Mouse (Mus musculus) adrenal gland (tissue): ENCODE results near the gene Prss56.

ENCODE experiments used
- intact Hi-C: fragments of 180-260 bp; cut with DNase I; formaldehyde crosslinking; loops from one replicate; pipeline ENCODE4 v1.15.1; 2025
- long read RNA-seq, 2 experiments: library from polyadenylated mRNA; unstranded; transcript quantifications; one replicate each; pipeline ENCODE4 v2.0.0; 2020; ENCODE audit warnings: borderline replicate concordance in 1 of 2; ENCODE audit not compliant: insufficient replicate concordance in 1 of 2

Prss56 gene
- long read RNA-seq, experiment 1, result 0 reads
- long read RNA-seq, experiment 2, partial matches to known transcripts, result 0 of 1 reads
- long read RNA-seq, experiment 2, other reads (novel, unspliced or antisense), result 1 of 1 reads

- intact Hi-C loops, result no loop called here
Observed at GRCm38 (mm10) chr1:87183013-87183412, at the start of gene Prss56. TSS of gene Prss56 (plus strand) at chr1:87183313.

GRCm38 (mm10) chr1:87141550-87141949 is 41.6 kb upstream of the Prss56 start:
- intact Hi-C loops, result no loop called here

DNA sequence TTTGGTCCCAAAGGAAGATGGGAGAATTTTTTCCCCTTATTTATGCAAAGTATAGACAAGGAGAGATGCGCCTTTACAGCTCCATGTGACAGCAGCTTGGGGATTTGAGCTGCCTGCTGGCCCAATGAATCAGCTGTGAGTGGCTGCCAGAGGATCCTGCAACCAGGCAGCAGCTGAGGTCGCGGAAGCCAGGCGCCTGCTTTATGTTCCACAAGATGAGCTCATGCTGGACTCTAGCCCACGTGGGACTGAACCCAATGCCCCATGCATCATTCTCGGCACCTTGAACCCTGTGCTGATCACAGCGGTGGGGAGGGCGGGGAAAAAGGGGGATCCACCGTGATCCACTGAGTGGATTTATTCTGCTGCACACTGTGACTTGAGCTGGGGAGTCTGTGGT is 40.7 kb upstream of the Prss56 start:
- intact Hi-C loops, result no loop called here

GRCm38 (mm10) chr1:87143141-87143540 is 40.0 kb upstream of the Prss56 start:
- intact Hi-C loops, result no loop called here

DNA sequence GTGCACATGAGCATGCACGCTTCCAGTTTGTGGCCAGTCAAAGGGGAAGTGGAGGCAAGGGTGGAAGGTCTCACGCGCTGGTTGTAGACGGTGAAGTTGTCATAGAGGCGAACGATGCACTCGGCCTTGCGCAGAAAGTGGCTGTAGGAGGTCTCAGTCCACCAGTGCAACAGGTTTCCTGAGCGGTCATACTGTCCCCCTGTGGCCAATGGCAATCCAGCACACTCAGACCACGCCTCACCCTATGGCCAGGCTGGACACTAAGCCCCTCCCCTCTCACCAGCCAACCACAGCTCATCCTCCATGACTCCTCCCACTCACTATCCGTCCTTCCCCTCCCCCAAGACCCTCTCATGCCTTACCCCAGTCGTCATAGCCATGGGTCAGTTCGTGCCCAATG is 33.7 kb upstream of the Prss56 start:
- intact Hi-C loops, result no loop called here

- intact Hi-C loops, result no loop called here
Observed at GRCm38 (mm10) chr1:87151286-87151685, 31.8 kb upstream of the Prss56 start.

DNA sequence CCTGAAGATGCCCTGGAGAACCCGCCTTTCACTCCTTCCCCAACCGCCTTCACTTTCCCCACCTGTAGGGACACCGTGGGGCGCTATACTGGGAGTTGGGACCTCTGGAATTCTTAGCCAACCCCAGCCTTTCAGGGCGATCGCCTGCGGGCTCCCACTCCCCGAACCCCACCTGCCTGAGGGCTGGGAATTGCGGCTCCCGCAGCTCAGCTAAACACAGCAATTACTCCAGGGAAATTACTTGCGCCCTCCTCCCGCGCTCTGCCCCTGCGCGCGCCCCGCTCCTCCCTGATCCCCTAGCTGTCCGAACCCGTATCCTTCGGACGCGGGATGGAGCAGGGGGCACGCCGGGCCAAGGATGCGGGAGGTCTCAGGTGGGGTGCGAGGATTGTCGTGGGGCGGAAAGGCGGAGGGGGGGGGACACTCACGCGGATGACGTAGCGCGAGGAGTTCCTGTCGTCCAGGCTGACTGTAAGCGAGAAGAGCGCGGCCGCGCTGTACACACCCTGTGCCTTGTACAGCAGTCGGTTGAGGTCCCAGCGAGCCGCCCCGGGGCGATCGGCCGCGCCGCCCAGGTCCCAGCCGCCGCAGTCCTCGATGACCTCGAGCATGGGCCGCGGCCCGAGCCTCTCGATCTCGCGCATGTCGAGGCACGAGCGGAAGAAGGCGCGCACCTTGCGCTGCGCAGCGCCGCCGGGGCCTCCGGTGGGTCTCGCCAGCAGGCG is 29.2 kb upstream of the Prss56 start:
- intact Hi-C loops, result no loop called here

DNA sequence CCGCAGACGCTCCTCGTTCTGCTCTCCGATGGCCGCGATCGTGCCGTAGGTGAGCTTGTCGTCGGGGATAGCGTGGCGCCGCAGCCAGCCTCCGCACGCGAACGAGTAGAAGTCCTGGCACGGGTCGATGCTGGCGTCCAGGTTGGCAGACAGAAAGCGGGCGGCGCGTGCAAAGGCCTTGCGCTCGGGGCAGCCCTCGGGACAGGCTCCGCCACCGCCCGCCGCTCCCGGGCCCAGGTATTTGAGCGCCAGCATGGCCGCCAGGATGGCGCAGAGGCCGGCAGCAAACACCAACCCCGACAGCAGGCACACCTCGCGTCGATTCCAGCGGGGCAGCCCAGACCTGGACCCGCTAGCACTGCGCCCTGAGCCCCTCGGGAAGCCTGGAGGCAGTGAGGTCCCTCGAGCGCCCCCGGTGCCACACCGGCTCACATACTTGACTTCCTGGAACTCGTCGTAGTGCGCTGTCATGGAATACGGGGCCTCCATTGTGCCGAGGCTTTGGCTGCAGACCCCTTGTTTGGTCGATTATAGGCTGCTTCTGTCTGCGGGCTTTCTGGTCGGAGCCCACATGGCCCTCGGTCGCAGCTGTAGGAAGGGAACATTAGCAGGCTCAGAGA is 28.5 kb upstream of the Prss56 start:
- intact Hi-C loops, result no loop called here

GRCm38 (mm10) chr1:87155531-87156198 is 27.4 kb upstream of the Prss56 start:
- intact Hi-C loops, result no loop called here

GRCm38 (mm10) chr1:87156199-87156587 is 26.9 kb upstream of the Prss56 start, which contains the start of gene Ecel1:
TSS of gene Ecel1 (minus strand) at chr1:87156521.
- intact Hi-C loops, result no loop called here

GRCm38 (mm10) chr1:87159396-87159795 is 23.7 kb upstream of the Prss56 start:
- intact Hi-C loops, result no loop called here

DNA sequence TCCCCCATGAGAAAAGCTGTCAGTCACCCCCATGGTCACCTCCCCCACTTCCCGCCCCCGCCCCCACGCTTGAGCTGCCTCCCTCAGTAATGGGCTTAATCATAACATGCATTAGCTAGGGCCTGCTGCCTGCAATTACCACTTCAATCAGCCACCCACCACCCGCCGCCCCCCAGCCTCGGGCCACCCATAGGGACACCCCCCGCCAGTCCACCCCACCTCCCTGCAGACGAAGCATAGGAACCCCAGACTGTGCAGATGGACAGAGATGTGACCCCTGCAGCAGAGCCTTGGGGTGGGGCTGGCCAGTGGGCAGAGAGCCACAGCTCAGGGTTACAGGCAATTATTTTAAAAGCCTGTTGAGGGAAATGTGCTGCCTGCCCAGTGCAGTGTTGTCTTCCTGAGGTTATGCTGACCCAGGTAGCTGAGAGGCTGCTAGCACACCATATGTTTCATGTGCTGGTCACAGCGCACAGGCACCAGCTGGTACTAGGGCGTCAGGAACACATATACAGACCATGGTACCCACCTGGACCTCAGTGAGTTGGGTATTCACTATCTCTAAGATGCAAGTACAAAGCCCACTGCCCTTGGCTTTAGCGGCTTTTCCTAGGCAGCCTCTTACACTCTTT is 18.8 kb upstream of the Prss56 start:
- intact Hi-C loops, result no loop called here

GRCm38 (mm10) chr1:87164796-87165184 is 18.3 kb upstream of the Prss56 start:
- intact Hi-C loops, result no loop called here

DNA sequence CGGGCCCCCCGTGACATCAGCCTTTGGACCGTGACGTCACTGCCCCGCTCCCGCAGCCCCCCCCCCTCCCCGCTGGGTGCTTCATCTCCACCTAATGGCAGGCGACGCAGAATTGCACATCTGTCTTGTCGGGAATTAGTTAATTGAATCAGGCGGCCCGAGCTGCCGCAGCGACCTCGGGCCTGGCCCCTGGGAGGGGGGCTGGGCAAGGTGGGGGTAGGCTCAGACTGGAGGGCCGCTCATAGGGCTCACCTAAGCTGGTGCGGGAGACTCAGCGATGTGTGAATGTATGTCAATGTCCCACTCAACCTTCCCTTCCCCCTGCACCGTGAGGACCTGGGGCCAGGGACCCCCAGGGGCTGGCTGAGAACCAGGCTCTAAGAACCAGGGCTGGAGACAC is 12.7 kb upstream of the Prss56 start:
- intact Hi-C loops, result no loop called here

- intact Hi-C loops, result no loop called here
Observed at GRCm38 (mm10) chr1:87171312-87171711, 11.8 kb upstream of the Prss56 start.

DNA sequence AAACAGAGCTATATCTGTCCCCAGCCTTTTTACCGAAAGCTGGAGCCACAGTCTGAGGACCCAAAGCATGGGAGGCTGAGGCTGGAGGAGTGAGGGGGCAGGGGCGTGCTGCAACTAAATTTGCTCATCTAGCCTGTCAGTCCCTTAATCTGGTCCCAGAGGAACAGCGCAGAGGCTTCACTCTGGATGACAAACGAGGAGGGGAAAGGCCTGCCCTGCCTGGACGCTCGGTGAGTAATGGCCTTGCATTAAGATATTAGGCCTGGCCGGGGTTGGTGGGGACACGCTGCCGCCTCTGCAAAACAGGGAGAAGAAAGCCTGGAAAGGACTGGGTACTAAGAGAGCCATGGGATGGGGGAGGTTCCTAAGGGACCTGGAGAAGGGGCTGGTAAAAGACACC is 10.8 kb upstream of the Prss56 start:
- intact Hi-C loops, result no loop called here

DNA sequence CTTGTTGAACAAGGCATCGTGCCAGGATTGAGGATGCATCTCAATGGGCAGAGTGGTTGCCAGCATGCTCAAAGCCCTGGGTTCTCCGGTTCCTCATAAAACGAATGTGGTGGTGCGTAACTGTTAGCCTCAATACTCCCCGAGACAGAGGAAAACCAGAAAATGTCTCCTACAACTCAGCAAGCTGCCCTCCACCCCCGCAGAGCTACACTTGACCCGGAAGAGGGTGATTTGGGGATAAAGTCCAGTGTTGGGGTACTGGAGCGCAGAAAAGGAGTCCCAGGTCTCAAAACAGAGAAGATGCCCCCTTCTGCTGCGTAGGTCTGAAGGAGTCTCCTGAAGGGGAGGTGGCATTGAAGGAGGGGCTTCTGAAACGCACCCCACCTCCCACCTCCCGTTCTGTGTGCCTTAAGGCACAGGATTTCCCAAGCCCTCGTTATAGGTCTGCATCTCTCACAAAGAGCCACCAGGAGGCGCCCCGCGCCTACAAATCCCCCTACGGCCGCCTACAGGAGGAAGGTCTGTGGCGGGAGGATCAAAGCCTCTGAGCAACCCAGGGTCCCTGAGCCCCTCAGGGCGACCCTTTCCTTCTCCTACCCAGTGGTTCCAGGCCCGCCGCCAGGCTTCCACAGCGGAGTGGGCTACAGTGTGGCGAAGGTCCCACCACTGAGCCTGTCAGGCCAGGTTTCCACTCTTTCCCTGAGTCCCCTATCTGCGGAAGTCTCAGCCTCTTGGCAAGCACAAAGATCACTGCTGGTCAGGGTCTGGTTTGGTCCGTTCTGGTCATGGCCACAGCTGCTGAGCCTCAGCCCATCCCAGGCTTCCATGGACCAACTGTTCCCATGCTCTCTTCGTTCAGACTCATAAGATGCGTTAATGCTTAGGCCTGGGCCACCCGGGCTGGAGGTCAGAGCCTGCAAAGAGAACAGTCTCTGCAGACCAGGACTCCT is 8.8 kb upstream of the Prss56 start:
- intact Hi-C loops, result no loop called here

DNA sequence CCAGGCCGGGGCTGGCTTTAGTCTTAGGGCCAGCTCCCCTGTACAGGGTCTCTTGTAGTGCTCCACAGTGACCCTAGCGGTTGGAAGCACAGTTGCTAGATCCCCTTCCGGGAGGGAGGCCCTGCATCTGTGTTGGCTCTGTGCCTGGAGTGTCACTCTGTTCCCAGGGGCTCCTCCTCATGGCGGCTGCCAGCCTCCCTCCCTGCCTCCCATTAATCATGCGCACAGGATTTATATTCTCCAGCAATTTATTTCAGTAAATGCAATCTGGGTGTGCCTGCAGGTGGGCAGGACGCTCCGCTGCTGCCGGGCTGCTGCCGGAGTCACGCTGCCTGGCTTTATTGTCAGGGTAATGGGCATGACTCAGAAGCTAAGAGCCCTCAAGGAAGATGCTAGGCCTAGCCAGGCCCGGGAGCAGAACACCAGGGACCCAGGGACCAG is 7.2 kb upstream of the Prss56 start:
- intact Hi-C loops, result no loop called here

GRCm38 (mm10) chr1:87180896-87181295 is 2.2 kb upstream of the Prss56 start:
- intact Hi-C loops, result no loop called here

- intact Hi-C loops, result loop anchor here (2.0 kb wide), 1 partner anchor 85 kb away; no protein-coding TSS in a partner anchor
Observed at GRCm38 (mm10) chr1:87183998-87184750, 1.1 kb downstream of the Prss56 start.
